ENCODE assay signal across 8 mouse cellular contexts in genomic region chr2:154863672-154864071, GRCm38 (mm10).
"Had no signal": no experiment of that assay in that cellular context is flagged by ENCODE, and none has a peak within 500 bp of the region (broad histone marks: within the 10 kb centered on the region; RNA-seq: fewer than 3 reads in every experiment).

No protein-coding gene starts in this region.

- DNase-seq: kidney, adult 18-20 months; kidney, postnatal 10 days; kidney, postnatal 4 days; liver; liver, embryonic 13.5 days; liver, postnatal 0 days; thymus, adult 2 months; thymus, postnatal 25 days had no signal
